Mouse (Mus musculus): ENCODE measurements around the gene Gm49396.

Gm49396 gene

DNA sequence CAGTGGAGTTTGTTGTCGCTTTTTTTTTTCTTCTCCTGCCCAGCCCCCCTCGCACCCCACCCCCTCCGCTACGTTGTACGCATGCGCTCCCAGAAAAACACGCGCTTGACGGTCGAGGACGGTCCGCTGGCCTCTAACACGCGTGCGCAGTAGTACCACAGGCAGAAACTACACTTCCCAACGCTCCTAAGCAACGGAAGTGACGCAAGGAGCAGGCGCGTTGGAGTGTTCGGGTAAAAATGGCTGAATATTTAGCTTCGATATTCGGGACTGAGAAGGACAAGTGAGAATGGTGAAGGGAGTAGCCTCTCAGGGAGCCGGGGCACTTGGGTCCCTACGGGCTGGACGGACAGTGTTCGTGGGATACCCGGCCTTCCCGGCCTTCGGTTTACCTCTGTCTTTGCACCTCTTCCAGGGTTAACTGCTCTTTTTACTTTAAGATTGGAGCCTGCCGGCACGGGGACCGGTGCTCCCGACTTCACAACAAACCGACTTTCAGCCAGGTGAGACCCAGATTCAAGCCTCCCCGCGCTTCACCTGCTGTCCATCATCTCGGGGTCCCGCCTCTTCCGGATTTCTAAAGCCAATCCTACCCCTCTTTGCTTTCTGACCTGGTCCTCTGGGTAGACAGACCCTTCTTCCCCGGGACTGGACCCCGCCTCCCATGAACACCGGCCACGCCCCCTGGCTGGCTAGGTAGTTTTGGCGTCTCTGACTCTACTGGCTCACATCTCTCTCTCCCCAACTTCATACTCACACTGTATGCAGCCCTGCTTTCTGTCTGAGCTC is at the start of gene Gm49396, which contains the start of the genes U2af1l4 and Psenen:
Gene Gm49396, plus strand, starts transcription at position 228 of the 789 bp plus-strand sequence.
Gene U2af1l4, plus strand, starts transcription at position 185 of the 789 bp plus-strand sequence.
Gene Psenen, minus strand, starts transcription at position 511 of the 789 bp plus-strand sequence.
- DNase-seq, result peak; percentile 88 to 91

DNA sequence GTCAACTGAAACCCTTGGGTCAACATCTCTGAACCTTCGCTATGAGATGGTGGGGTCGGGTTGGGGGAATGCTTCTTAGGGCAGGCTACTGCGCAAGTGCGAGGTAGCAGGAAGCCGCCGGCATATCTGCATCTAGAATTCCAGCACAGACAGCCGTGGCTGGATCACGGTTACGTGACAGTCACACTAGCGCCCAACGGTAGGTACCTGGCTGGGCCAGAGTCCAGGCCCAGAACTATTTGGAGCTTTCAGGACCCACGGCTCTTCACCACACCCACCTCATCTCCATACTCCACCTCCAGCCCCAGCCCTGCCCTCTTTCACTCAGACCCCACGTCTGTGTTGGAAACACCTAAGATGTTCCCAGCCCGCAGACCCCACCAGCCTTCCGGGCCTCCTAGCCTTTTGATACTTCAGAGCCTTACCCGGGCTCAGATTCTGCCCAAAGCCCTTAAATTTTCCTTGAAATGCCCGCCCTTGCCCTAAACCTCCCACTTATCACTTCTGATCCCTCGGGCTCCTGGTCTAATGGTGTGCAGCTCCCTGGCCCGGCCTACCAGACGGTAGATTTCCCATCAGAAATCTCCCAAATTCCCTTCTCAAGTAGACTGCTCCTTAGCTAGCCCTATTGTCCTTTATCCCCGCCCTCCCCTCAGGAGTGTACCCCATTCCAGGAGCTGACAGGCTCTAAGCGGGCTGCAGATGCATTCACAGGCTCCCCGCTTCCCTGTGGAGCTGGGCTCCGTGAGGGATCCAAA is 48.0 kb upstream of the Gm49396 start:
- no peak for DNase-seq

DNA sequence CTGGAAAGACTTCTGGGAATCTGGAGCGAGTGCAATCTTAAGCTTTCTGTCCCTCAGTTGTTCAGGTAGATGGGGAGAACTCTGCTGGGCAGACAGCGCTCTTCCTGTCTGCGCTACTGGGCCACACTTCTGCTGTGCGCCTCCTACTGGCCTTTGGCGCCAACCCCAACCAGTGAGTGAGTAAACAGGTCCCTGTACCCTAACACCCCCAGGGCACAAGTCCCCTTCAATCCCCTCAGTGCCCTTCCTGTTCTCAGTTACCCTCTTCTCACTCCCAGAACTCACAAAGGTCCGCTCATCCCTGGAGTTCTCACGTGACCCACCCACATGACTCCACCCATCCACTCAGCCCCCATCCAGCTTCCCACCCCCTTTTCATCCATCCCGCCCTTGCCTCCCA is 44.8 kb upstream of the Gm49396 start:
- no peak for DNase-seq

DNA sequence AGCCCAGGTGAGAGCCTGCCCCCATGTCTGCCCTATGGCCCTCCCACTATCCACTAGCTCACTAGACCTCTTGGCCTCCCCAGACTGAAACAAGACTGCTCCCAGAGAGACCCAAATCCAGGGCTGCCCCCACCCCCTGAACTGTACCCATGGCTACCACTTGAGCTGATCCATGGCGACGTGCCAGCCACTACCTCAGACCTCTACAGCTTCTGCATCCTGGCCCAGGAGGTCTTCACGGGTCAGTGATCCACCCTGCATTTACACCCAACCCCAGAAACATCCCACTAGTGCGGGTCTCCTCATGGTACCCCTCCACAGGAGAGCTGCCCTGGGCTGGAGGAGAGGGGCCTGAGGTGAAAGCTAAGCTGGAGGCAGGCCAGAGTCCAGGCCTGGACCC is 42.7 kb upstream of the Gm49396 start:
- DNase-seq, result no peak

DNA sequence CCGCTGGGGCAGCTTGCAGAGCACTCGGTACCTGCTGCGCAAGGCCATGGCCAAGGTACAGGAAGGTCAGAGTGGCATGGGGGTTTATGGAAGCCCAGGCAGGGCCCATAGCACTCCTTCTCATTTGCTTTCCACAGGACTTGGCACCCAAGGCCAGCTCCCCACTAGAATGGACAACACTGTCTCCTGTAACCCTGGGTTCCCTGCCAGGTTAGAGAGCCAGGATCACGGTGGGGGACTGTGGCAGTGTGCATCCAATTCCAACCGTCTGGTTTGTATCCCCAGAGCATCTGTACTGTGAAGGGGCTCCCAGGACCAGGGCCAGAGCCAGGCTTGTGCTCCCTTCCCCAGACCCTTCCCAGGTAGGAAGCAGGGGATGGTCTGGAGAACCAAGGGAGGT is 42.3 kb upstream of the Gm49396 start:
- DNase-seq, result no peak

DNA sequence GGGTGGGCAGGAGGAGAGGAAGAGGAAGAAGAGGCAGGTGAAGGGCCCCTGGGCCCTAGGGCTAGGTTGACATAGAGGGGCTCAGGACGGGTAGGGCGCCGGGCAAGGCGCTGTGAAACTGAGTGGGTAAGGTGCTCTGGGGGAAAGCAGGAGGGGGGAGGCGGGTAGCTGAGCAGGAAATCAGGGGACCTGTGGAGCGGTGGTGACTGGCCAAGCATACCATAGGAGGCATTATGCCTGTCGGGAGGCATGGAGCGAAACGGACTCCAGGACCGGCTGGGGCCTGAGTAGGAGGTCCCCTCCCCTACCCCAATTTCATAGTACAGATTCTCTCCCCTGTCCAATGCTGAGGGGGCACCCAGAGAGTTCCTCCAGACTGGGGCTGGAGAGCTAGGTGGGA is 40.3 kb upstream of the Gm49396 start:
- DNase-seq, result no peak

DNA sequence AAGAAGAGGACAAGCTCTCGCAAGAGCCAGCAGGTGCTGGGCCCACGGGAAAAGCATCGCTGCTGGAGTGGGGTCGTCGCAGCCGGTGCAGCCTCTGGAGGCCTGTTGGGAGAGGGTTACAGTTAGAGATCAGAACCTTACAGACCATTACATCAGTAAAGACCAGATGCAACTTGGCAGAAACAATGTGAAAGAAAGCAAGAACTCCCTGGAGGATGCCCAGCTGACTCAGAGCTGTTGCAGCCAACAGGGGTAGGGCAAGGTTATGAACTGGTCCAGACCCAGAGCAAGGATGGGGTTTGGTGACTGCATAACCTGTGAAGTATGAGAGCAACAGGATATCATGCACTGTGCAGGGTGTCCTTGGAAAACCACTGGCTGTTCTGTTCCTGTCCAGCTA is 38.7 kb upstream of the Gm49396 start:
- no peak for DNase-seq

DNA sequence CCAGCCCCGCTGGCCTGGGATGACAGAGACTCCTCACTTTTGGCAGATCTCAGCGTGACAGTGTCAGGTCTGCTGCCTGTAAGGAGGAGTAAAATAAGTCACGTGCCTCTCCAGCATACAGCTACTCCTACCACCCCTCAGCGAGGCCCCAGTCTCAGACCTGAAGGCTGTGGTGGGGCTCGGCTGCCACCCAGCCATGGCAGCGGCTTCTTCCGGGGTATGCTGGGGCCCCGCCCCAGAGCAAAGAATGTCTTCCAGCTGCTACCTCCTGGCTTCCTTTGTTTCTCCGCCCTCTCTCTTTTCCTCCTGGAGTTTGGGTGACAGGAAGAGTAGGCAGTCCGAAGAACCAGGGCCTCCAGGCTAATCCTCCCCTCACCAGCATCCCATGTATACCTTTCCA is 37.2 kb upstream of the Gm49396 start:
- no peak for DNase-seq

DNA sequence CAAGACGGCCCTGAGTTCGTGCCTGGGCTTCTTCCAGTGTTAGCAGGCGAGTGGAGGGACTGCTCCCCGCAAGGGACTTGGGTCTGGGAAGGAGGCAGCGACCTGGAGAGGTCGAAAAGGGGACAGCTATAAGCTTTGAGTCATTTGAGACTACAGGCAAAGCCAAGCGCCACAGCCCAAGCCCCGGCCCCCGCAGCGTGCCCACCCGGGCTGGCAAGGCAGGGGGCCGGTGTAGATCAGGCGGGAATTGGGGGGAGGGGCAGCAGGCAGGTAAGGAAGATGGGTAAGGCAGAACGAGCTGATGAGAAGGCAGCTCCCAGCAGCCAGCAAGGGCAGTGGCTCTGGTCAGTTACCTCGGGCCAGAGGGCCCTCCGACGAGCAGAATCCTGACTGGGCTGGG is 36.7 kb upstream of the Gm49396 start:
- no peak for DNase-seq

DNA sequence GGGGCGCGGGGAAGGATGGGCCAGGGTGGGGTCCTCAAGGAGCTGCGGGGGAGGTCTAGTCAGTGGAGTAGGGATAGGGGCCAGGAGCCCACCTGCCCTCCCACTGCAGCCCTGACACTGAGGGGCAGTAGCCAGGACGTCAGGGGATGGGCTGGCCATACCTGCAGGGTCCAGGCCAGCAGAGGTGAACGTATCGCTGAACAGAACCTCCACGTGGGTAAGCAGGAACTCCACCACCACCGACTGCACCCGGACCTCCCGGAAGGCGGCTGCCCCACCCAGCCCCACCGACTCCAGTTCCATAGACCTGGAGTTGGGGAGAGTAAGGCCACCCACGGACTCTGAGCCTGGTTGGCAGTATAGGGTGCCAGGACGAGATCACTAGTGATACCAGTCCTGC is 36.2 kb upstream of the Gm49396 start:
- no peak for DNase-seq

DNA sequence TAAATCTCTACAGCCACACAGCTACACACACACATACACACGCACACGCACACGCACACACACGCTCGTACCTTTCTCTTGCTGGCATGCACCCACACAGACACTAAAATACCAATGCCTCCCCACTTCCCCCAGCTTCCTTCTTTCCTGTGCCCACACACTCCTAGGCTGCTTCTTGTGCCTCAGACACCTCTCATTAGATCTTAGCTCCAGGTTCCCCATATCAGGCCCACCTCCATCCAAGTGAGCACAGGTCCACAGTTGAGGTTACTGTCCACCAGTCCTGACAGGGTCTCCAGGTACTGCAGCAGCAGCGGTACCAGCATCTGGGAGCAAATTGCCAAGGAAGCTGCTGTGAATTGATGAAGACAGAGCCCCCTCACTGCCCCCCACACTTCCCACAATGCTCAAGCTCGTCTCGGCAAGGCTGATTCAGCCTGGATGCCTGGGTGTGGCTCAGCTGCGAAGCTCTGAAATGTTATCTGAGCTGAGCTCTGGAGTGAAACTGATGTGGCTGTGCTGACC is 31.8 kb upstream of the Gm49396 start:
- no peak for DNase-seq

DNA sequence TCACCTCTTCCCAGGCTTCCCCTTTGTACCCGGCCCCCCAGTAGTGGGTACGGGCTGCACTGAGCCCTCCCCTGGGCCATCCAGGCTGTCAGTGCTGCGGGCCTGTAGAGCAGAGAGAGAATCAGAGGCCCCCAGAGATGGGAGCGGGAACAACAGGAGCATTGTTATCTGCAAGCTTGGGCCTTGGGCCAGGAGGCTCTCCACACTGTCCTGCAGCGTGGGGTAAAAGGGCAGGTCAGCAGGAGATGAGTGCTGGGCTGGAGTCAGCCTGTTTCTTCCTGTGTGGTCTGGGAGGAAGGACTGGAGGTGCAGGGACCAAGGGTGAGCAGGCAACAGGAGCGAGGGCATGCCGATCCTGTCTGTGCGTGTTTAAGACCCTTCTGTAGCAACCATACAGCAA is 30.2 kb upstream of the Gm49396 start:
- no peak for DNase-seq

DNA sequence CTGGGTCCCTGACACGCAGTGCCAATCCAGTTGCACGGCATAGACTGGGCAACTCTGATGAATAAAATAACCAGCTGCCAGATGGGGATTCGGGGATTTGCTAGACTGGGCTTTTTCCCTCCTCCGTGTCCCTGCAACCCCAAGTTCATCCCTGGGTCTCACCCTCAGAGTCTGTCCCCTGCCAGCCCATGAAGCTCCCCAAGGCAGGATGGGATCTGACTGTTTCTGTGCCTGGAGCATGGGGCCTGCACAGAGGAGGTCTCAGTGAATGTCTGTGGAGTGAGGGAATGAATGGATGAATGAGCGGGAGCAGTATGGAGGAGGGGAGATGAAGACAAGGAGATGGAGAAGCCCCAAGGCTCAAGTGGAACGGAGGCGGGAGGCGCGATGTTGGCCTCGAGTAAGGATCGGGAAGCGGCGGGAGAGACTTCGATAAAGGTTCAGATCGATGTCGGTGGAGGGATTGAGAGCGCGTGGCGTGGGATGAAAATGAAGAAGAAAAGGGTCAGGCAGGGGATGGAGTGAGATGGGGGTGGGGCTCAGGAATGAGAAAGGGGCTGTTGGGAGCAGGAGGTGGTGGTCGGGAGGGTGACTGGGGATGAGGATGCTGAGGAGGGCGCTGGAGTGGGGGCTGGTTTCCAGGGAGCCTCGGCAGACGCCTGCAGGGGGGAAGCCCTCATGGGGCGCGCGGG is 29.1 kb upstream of the Gm49396 start:
- no peak for DNase-seq

DNA sequence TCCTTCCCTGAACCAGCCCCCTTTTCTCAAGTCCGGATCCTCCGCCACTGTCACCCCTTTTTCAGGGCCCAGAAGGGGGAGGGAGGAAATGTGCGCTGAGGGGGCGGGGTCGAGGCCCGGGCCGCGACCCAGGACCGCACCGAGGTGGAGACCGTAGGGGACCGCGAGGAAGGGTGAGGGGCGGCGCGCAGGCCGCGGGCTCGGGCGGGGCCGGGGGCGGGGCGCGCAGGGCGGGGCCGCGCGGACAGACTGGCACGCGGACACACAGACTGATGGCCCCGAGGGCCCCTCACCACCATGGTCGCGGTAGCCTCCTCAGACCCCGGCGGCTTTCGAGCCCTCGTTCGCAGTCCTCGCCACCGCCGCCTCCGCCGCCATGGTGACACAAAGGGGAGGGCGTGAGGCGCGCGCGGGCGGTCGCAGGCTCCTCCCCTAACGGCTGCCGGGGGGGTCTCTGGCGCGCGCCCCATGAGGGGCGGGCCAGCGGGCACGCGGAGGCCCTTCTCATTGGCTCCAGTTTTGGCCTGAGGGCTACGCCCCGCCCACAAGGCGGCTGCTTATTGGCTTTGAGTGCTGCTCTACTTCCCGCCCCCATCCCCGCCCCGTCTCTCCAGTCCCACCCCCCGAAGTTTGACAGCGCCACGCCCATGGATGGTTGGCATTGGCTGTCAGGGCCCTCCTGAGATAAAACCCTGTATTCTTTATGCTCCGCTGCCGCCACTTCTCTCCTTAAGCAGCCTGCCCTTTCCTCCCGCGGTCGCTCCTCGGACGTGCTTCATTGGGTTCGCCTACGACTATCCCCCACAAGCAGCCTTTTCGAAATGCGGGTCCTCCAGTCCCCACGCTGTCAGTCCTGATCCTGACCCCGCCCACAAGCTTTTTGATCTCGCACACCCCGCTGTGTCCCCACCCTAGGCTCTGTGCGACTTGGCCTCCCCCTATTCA is 28.2 kb upstream of the Gm49396 start, which contains the start of gene Arhgap33:
Gene Arhgap33, minus strand, starts transcription at position 428 of the 945 bp plus-strand sequence.
- DNase-seq, result peak; percentile 92 to 93

DNA sequence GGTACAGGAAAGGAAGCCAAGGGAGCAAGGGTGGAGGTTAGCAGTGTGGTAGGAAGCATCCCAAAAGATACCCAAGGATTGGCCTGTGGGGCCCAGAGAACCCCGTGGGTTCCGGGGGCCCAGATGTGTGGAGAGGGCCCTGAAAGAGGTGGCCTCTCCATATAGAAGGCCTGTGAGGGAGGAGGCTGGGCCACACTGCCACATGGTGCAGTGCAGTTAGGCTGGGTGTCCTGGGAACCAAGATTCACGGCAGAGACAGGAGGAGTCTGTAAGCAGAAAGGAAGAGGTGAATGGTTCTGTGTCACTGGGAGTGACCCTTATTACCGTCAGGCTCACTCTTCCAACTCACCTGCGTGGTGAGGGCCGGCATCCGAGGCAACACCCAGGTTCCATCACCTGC is 22.6 kb upstream of the Gm49396 start:
- no peak for DNase-seq

DNA sequence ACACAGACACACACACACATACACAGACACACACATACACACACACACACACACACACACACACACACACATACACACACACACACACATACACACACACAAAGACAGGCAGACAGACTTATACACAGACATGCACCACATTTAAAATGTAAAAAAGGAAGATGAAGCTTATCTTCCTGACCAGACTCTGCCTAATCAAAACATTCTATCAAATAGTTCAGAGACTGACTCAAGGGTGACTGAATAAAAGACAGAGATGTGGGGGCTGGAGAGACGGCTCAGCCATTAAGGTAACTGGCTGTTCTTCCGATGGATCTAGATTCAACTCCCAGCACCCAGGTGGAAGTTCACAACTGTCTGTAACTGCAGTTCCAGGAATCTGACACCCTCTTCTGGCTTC is 18.8 kb upstream of the Gm49396 start:
- DNase-seq, result no peak

DNA sequence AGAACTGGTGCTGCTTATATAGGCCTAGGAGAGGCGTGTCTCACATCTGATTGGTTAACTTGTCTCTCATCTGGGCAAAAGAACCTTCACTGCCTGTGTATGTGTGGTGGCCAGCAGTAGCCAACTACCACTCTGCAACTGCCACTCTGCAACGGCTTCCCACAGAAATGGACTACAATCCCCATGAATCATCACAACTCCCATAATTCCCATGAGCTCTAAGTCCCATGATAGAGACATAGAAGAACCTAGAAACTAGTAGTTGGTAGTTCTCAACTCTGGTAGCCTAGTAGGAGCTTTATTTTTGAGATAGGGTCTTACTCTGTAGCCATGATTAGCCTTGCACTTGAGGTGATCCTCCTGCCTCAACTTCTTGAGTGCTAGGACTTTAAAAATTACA is 13.3 kb upstream of the Gm49396 start:
- no peak for DNase-seq

DNA sequence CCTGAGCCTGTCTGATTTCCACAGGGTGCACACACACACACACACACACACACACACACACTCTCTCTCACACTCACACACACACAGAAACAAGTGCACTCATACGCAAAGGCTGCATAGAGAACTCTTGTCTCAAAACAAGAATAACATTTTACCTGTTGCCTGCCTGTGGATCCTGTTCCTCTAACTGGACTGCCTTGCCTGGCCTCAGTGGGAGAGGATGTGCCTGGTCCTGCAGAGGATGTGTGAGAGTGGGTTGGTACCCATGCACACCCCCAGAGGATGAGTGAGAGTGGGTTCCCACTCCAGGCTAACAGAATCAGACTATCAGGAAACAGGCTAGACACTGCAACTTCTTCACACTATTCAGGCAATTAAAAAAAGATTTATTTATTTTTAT is 12.5 kb upstream of the Gm49396 start:
- no peak for DNase-seq

DNA sequence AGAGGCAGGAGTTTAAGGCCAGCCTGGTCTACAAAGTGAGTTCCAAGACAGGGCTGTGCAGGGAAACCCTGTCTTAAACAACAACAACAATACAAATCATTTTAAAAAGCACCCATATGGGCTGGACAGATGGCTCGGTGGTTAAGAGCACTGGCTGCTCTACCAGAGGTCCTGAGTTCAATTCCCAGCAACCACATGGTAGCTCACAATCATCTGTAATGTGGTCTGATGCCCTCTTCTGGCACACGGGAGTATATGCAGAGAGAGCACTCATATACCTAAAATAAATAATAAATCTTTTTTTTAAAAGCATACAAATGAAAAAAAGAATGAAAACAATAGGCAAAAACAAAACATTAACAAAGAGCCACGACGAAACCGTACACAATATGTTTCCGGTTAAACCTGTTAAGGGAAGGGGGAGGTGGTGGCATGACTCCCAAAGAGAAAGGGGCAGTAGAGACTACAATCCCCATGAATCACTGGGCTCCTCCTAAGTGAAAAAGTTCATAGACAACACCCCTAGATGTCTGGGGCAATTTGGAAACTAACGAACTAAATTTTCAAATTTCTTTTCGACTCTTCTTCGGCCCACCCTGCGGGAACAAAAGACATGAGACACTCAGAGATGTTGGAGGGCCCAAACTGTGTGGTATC is 11.6 kb upstream of the Gm49396 start:
- no peak for DNase-seq

DNA sequence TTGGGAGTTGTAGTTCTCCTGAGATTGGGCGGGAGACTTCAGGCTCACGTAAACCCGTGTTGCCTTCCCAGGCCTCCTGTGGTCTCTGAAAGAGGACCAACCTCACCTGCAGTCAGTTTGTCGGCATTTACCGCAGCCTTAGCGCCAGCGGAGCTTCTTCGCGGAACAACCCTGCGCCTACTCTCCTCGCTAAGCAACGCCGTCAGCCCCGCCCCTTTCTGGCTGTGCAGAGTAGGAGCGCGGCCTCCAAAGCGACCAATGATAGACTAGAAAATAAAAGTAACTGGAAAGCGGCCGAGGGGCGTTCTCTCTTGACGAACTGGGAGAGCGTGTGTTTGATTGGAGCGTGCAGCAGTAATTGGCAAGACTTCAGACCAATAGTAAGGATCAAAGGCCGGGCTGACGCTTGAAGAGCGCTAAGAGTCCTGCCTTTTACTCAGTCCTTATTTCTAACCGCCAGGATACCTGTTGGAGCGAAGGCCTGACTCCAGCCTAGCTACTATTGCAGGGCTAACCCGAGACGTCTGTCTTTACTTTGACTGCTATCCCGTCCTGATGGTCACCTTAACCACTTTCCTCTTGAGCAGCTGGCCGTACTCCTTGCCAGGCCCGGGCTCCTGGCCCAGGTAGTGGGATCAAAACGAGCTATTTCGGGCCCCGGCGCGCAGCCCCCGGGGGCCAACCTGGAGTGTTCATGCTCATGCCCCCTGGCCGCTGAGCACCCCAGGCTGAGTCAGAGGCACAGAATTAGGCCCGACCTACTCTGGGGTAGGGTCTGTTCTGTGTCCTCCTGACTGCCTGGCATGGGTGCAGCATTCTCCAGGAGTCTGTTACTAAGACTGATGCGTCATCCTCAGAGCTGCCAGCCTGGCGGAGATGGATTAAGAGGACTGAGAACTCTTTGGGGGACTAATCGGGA is 10.8 kb upstream of the Gm49396 start, which contains the start of the genes Hspb6 and Proser3:
Gene Hspb6, plus strand, starts transcription at position 77 of the 919 bp plus-strand sequence.
Gene Proser3, minus strand, starts transcription at position 198 of the 919 bp plus-strand sequence.
- peak; percentile 89 to 90 for DNase-seq

All from spleen, adult 18-20 months (tissue).